Mouse (Mus musculus): ENCODE measurements at regions not wholly inside any gene's neighbourhood (a gene's known extent, or its start where the extent isn't known, plus 50 kb on each side); places are given as distances from the start of the nearest gene placed in this dataset.
A peak's percentile ranks its signal among the peaks of the same experiment; 100 is the strongest.
"Not testable (repeated sequence)": the region's sequence is repeated elsewhere in the genome, so short reads cannot be mapped to it uniquely, and the experiment has no call there.

GRCm38 (mm10) chr9:113177181-113177917 lies 530.7 kb downstream of the Pdcd6ip start:
- no peak for DNase-seq (ENCODE audit: low spot score)

GRCm38 (mm10) chr9:113171767-113172405 lies 536.2 kb downstream of the Pdcd6ip start:
- DNase-seq (ENCODE audit: low spot score): no peak

- DNase-seq (ENCODE audit: low spot score): no peak
Measured at GRCm38 (mm10) chr9:113162897-113163874, 544.9 kb downstream of the Pdcd6ip start.

GRCm38 (mm10) chr9:113160011-113160410 lies 548.0 kb downstream of the Pdcd6ip start:
- no peak for DNase-seq (ENCODE audit: low spot score)

- DNase-seq (ENCODE audit: low spot score): no peak
Measured at GRCm38 (mm10) chr9:113158080-113158479, 550.0 kb downstream of the Pdcd6ip start.

GRCm38 (mm10) chr9:113157474-113158076 lies 550.5 kb downstream of the Pdcd6ip start:
- no peak for DNase-seq (ENCODE audit: low spot score)

GRCm38 (mm10) chr9:113156707-113157106 lies 551.4 kb downstream of the Pdcd6ip start:
- no peak for DNase-seq (ENCODE audit: low spot score)

- DNase-seq (ENCODE audit: low spot score): no peak
Measured at GRCm38 (mm10) chr9:113149084-113149483, 559.0 kb downstream of the Pdcd6ip start.

- DNase-seq (ENCODE audit: low spot score): peak; percentile 14
Measured at GRCm38 (mm10) chr9:113146571-113146970, 561.5 kb downstream of the Pdcd6ip start.

- no peak for DNase-seq (ENCODE audit: low spot score)
Measured at GRCm38 (mm10) chr9:113145036-113145435, 563.0 kb downstream of the Pdcd6ip start.

- DNase-seq (ENCODE audit: low spot score): no peak
Measured at GRCm38 (mm10) chr9:113134611-113135010, 573.4 kb downstream of the Pdcd6ip start.

GRCm38 (mm10) chr9:113123004-113123692 lies 584.9 kb downstream of the Pdcd6ip start:
- DNase-seq (ENCODE audit: low spot score): no peak

- DNase-seq (ENCODE audit: low spot score): no peak
Measured at GRCm38 (mm10) chr9:113122253-113122749, 585.8 kb downstream of the Pdcd6ip start.

GRCm38 (mm10) chr9:113120385-113120784 lies 587.7 kb downstream of the Pdcd6ip start:
- no peak for DNase-seq (ENCODE audit: low spot score)

GRCm38 (mm10) chr9:113119721-113120120 lies 588.3 kb downstream of the Pdcd6ip start:
- no peak for DNase-seq (ENCODE audit: low spot score)

GRCm38 (mm10) chr9:113115576-113115975 lies 592.5 kb downstream of the Pdcd6ip start:
- no peak for DNase-seq (ENCODE audit: low spot score)

GRCm38 (mm10) chr9:113112753-113113152 lies 595.3 kb downstream of the Pdcd6ip start:
- DNase-seq (ENCODE audit: low spot score): no peak

GRCm38 (mm10) chr9:113101733-113102132 lies 606.3 kb downstream of the Pdcd6ip start:
- no peak for DNase-seq (ENCODE audit: low spot score)

- DNase-seq (ENCODE audit: low spot score): no peak
Measured at GRCm38 (mm10) chr9:113100641-113101040, 607.4 kb downstream of the Pdcd6ip start.

GRCm38 (mm10) chr9:113095421-113095820 lies 612.6 kb downstream of the Pdcd6ip start:
- not testable (repeated sequence) for DNase-seq (ENCODE audit: low spot score)

GRCm38 (mm10) chr9:113093863-113094390 lies 614.1 kb downstream of the Pdcd6ip start:
- DNase-seq (ENCODE audit: low spot score): no peak
